ENCODE assay signal across 7 mouse cellular contexts in the genomic region with DNA sequence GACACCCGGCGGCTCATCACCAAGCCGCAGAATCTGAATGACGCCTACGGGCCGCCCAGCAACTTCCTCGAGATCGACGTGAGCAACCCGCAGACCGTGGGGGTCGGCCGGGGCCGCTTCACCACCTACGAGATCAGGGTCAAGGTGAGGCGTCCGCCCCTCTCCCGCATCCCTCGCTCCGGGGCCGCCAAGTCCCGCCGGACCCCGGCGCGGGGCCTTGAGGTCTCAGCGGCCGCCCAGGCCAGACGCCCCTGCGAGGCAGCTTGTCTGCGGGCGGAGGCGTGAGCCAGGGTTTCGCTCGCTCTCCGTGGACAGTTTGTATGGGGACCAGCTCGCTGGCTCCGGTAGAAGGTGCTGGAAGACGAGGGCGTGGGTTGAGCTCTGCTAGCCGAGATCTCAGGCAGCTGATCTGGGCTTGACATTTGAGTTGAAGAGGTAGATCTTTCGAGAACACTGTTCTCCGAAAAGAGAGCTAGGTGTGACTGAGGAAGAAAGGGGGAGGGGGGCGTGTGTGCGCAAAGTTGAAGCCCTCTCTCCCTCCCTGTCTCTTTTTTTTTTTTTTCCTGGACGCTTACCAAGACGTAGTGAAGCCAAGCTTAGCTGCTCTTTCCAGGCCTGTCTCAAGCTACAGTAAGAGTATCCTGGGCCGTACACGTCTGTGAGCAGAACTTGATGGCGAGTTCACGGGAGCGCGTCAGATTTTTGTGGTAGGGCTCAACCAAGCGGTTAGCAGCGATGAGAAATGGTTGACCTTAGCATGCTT. TPM values are rescaled to one million over a fixed set of nuclear protein-coding genes. Genes with fewer than 3 reads are reported as not detected.
DNase-seq lines count a peak whose midpoint lies in the region; ATAC-seq and TF ChIP-seq lines count a peak whose summit lies in the region.

No protein-coding gene starts in this region.

- TF ChIP-seq EP300 in MEL (IDR thresholded peaks at IDR 0.05; ENCODE audit: low read depth in 1 of 2, low read length in 2 of 2) = no peak

- intact Hi-C loops in left cerebral cortex, adult 2 months (cut with DNase I) = loop anchor here (5.0 kb wide), 1 partner anchor 135 kb away; no protein-coding TSS in a partner anchor

- H3K27ac ChIP-seq in MEL (ENCODE audit: control insufficient read depth, low read depth, low read length) = peak overlapping the region; percentile 87
- peak overlapping the region; percentile 97 for H3K27ac ChIP-seq in forebrain, embryonic 13.5 days
- H3K27ac ChIP-seq in hindbrain, embryonic 12.5 days = peak overlapping the region; percentile 97
- H3K27ac ChIP-seq in left cerebral cortex, adult 2 months = peak overlapping the region; percentile 99

- no peaks in the 10 kb centered on the region for H3K9me3 ChIP-seq in MEL (replicated peaks; ENCODE audit: insufficient read depth, low read length)
- H3K9me3 ChIP-seq in forebrain, embryonic 13.5 days (replicated peaks) = no peaks in the 10 kb centered on the region
- H3K9me3 ChIP-seq in hindbrain, embryonic 12.5 days (replicated peaks) = no peaks in the 10 kb centered on the region

- peaks cover 38% of the 10 kb centered on the region for H3K79me2 ChIP-seq in MEL (ENCODE audit: control insufficient read depth, insufficient read depth, low read length, poor library complexity)

- H3K27me3 ChIP-seq in MEL (ENCODE audit: control insufficient read depth in 1 of 2, insufficient read depth in 2 of 2, low read length in 2 of 2) = no peaks in the 10 kb centered on the region
- H3K27me3 ChIP-seq in forebrain, embryonic 13.5 days = no peaks in the 10 kb centered on the region
- H3K27me3 ChIP-seq in hindbrain, embryonic 12.5 days = no peaks in the 10 kb centered on the region

- H3K36me3 ChIP-seq in MEL (ENCODE audit: control insufficient read depth in 1 of 2, insufficient read depth in 2 of 2, low read length in 2 of 2) = peaks cover 11 to 31% of the 10 kb centered on the region in 2 experiments
- H3K36me3 ChIP-seq in forebrain, embryonic 13.5 days (ENCODE audit: poor library complexity, severe bottlenecking) = peaks cover 5% of the 10 kb centered on the region; the same call in 1 of the 2 replicates
- H3K36me3 ChIP-seq in hindbrain, embryonic 12.5 days = no peaks in the 10 kb centered on the region

- WGBS in forebrain, embryonic 13.5 days = under 1% methylated on average over 55 of the region's 55 CpGs
- under 1% methylated on average over 54 of the region's 55 CpGs for WGBS in hindbrain, embryonic 12.5 days

- peak overlapping the region; percentile 84 for H3K4me2 ChIP-seq in forebrain, embryonic 13.5 days
- peak overlapping the region; percentile 64 for H3K4me2 ChIP-seq in hindbrain, embryonic 12.5 days (replicated peaks)

- H3K4me1 ChIP-seq in MEL (ENCODE audit: control insufficient read depth in 1 of 2, insufficient read depth in 2 of 2, low read length in 2 of 2) = peaks cover 10 to 18% of the 10 kb centered on the region in 2 experiments; a peak in 3 of 4 replicates
- peaks cover 19% of the 10 kb centered on the region for H3K4me1 ChIP-seq in forebrain, embryonic 13.5 days
- H3K4me1 ChIP-seq in hindbrain, embryonic 12.5 days = peaks cover 2% of the 10 kb centered on the region; the same call in 1 of the 2 replicates

- no peak for TF ChIP-seq RAD21 in MEL (IDR thresholded peaks at IDR 0.05; ENCODE audit: low read depth, low read length)

- DNase-seq in MEL (ENCODE audit: low read depth, low spot score) = peak; percentile 84
- peak; percentile 20 to 43 for DNase-seq in adrenal gland, postnatal 4 days (ENCODE audit: low spot score in 2 of 2)
- DNase-seq in left cerebral cortex, adult 2 months (ENCODE audit: extremely low spot score in 1 of 2, low spot score in 2 of 2) = peak; percentile 61 to 69
- DNase-seq in lung, postnatal 4 days = peak; percentile 73 to 75
- peak; percentile 58 to 67 for DNase-seq in right cerebral cortex, postnatal 36 days (ENCODE audit: low spot score in 2 of 2)

- peak overlapping the region; percentile 90 to 94 for H3K4me3 ChIP-seq in MEL (ENCODE audit: control insufficient read depth in 1 of 2, insufficient read depth in 1 of 2, low read depth in 2 of 2, low read length in 2 of 2)
- peak overlapping the region; percentile 97 for H3K4me3 ChIP-seq in forebrain, embryonic 13.5 days
- peak overlapping the region; percentile 88 for H3K4me3 ChIP-seq in hindbrain, embryonic 12.5 days
- H3K4me3 ChIP-seq in left cerebral cortex, adult 2 months = peak overlapping the region; percentile 91

- 0 out of 4 replicates have a peak, but pooled peaks of 1 of the 2 experiments have one; percentile 70 for TF ChIP-seq POLR2A in MEL (IDR thresholded peaks at IDR 0.05; ENCODE audit: control insufficient read depth in 1 of 2, insufficient read depth in 1 of 2, low read depth in 1 of 2, low read length in 2 of 2, poor library complexity in 1 of 2)

- H3K9ac ChIP-seq in MEL (ENCODE audit: control insufficient read depth, low read depth, low read length, poor library complexity, severe bottlenecking) = peak overlapping the region; percentile 90
- peak overlapping the region; percentile 94 for H3K9ac ChIP-seq in forebrain, embryonic 13.5 days
- peak overlapping the region; percentile 95 for H3K9ac ChIP-seq in hindbrain, embryonic 12.5 days

- no peak for TF ChIP-seq CTCF in MEL (IDR thresholded peaks at IDR 0.05 in 2 of 3, conservative IDR thresholded peaks at IDR 0.05 in 1 of 3; ENCODE audit: control insufficient read depth in 1 of 3, insufficient read depth in 1 of 3, low read depth in 2 of 3, low read length in 3 of 3, poor library complexity in 1 of 3, severe bottlenecking in 1 of 3)
- no peak for TF ChIP-seq CTCF in left cerebral cortex, adult 2 months (IDR thresholded peaks at IDR 0.05)

- ATAC-seq in forebrain, embryonic 13.5 days = peak; percentile 48
- ATAC-seq in hindbrain, embryonic 12.5 days (ENCODE audit: low FRiP score) = peak; percentile 61

TF ChIP-seq in MEL, 35 proteins besides CTCF, POLR2A, EP300 and RAD21 (continues in another document):
- TF ChIP-seq ZMIZ1 (IDR thresholded peaks at IDR 0.05; ENCODE audit: low read depth, low read length) (no peak), GATA1 (IDR thresholded peaks at IDR 0.05; ENCODE audit: low read depth, low read length) (no peak), GABPA (IDR thresholded peaks at IDR 0.05; ENCODE audit: low read depth, low read length) (no peak), RCOR1 (IDR thresholded peaks at IDR 0.05; ENCODE audit: low read depth, low read length) (no peak), SIN3A (IDR thresholded peaks at IDR 0.05; ENCODE audit: low read length) (peak; percentile 72), JUND (IDR thresholded peaks at IDR 0.05; ENCODE audit: low read depth, low read length) (no peak), MXI1 (IDR thresholded peaks at IDR 0.05; ENCODE audit: low read depth, low read length) (peak; percentile 61), USF2 (IDR thresholded peaks at IDR 0.05; ENCODE audit: borderline replicate concordance in 1 of 2, insufficient read depth in 1 of 2, low read depth in 1 of 2, low read length in 2 of 2) (no peak), SMC3 (IDR thresholded peaks at IDR 0.05; ENCODE audit: low read depth, low read length) (no peak), CHD2 (IDR thresholded peaks at IDR 0.05; ENCODE audit: low read length) (no peak), CHD1 (IDR thresholded peaks at IDR 0.05; ENCODE audit: low read depth, low read length) (peak; percentile 93; the same call in 1 of the 2 replicates), TCF12 (IDR thresholded peaks at IDR 0.05; ENCODE audit: low read depth, low read length) (no peak), POLR2AphosphoS2 (IDR thresholded peaks at IDR 0.05; ENCODE audit: low read length) (no peak), UBTF (IDR thresholded peaks at IDR 0.05; ENCODE audit: borderline replicate concordance, insufficient read depth, low read depth, low read length) (no peak), MAX (IDR thresholded peaks at IDR 0.05; ENCODE audit: low read length) (no peak; the same call in none of the 2 replicates), BHLHE40 (IDR thresholded peaks at IDR 0.05; ENCODE audit: borderline replicate concordance, low read depth, low read length) (no peak), USF1 (IDR thresholded peaks at IDR 0.05; ENCODE audit: low read depth, low read length) (no peak), ZKSCAN1 (IDR thresholded peaks at IDR 0.05; ENCODE audit: low read depth, low read length) (no peak), MAZ (IDR thresholded peaks at IDR 0.05; ENCODE audit: low read depth, low read length) (no peak), ELF1 (IDR thresholded peaks at IDR 0.05; ENCODE audit: low read depth, low read length) (no peak), ZC3H11A (IDR thresholded peaks at IDR 0.05; ENCODE audit: low read depth, low read length) (no peak), MEF2A (IDR thresholded peaks at IDR 0.05; ENCODE audit: extremely low read depth, insufficient replicate concordance, low read depth, low read length, poor library complexity, severe bottlenecking) (no peak), ETS1 (IDR thresholded peaks at IDR 0.05; ENCODE audit: low read depth, low read length) (no peak), ZNF384 (IDR thresholded peaks at IDR 0.05; ENCODE audit: low read depth, low read length) (peak; percentile 94), E2F4 (IDR thresholded peaks at IDR 0.05; ENCODE audit: borderline replicate concordance, low read depth, low read length) (no peak), NRF1 (IDR thresholded peaks at IDR 0.05; ENCODE audit: insufficient read depth, low read depth, low read length, poor library complexity, severe bottlenecking) (no peak), MYC (IDR thresholded peaks at IDR 0.05; ENCODE audit: low read depth, low read length) (no peak)

RNA-seq across cellular contexts. Expression of a gene that starts 0.7 kb away (rescaled TPM):
- 107 TPM in 2 replicates for total RNA-seq in MEL (2012; rRNA removed)
- polyA plus RNA-seq in MEL (2012; ENCODE audit: insufficient read depth in 1 of 2, insufficient read length in 2 of 2, low read depth in 1 of 2, low replicate concordance in 2 of 2, missing spikeins in 1 of 2) = 100 to 1,000 TPM in 1 of 2 experiments, not detected in 1; 320 TPM
- total RNA-seq in adrenal gland, postnatal 4 days (2021) = 100 to 1,000 TPM; 166 to 175 TPM
- polyA plus RNA-seq in forebrain, embryonic 13.5 days (2015; fragmentation: Nextera tagmentation; extraction: Ambion mirVana) = 266 and 272 TPM in 2 replicates
- polyA plus RNA-seq in hindbrain, embryonic 12.5 days (2016; fragmentation: Nextera tagmentation; extraction: Ambion mirVana) = 242 and 249 TPM in 2 replicates
- total RNA-seq in left cerebral cortex, adult 2 months (2021) = 100 to 1,000 TPM; 196 to 198 TPM

RNA-seq across cellular contexts. Expression of a gene that starts 24.2 kb away (rescaled TPM):
- 2.8 and 3.4 TPM in 2 replicates for total RNA-seq in MEL (2012; rRNA removed)
- 1 to 10 TPM in 1 of 2 experiments, not detected in 1; 3.7 TPM for polyA plus RNA-seq in MEL (2012; ENCODE audit: insufficient read depth in 1 of 2, insufficient read length in 2 of 2, low read depth in 1 of 2, low replicate concordance in 2 of 2, missing spikeins in 1 of 2)
- total RNA-seq in adrenal gland, postnatal 4 days (2021) = 10 to 100 TPM; 11.4 to 11.8 TPM
- 4.0 and 4.5 TPM in 2 replicates for polyA plus RNA-seq in forebrain, embryonic 13.5 days (2015; fragmentation: Nextera tagmentation; extraction: Ambion mirVana)
- polyA plus RNA-seq in hindbrain, embryonic 12.5 days (2016; fragmentation: Nextera tagmentation; extraction: Ambion mirVana) = 5.4 and 7.4 TPM in 2 replicates
- total RNA-seq in left cerebral cortex, adult 2 months (2021) = 10 to 100 TPM; 10.4 to 12.7 TPM

Comparison
In these comparisons a context has a peak if more than half of its experiments do, and no peak if none do; other contexts are left out.
1. Peak in every context shown above with its lines: DNase-seq, ATAC-seq, H3K4me3 ChIP-seq and H3K27ac ChIP-seq.
2. DNase-seq: peak in every context shown above with its lines; median percentile 84 in MEL; 74 in lung, postnatal 4 days; 65 in left cerebral cortex, adult 2 months; 62 in right cerebral cortex, postnatal 36 days; 32 in adrenal gland, postnatal 4 days.